Mouse (Mus musculus) spleen, postnatal 36 days (tissue): ENCODE results near the gene Rlbp1.

Experiments used
- DNase-seq, 2 experiments: peaks; one replicate each; pipeline ENCODE4 v3.0.0; 2022; ENCODE audit warnings: low spot score in 2 of 2, mixed read lengths in 1 of 2

Gene Rlbp1

DNA sequence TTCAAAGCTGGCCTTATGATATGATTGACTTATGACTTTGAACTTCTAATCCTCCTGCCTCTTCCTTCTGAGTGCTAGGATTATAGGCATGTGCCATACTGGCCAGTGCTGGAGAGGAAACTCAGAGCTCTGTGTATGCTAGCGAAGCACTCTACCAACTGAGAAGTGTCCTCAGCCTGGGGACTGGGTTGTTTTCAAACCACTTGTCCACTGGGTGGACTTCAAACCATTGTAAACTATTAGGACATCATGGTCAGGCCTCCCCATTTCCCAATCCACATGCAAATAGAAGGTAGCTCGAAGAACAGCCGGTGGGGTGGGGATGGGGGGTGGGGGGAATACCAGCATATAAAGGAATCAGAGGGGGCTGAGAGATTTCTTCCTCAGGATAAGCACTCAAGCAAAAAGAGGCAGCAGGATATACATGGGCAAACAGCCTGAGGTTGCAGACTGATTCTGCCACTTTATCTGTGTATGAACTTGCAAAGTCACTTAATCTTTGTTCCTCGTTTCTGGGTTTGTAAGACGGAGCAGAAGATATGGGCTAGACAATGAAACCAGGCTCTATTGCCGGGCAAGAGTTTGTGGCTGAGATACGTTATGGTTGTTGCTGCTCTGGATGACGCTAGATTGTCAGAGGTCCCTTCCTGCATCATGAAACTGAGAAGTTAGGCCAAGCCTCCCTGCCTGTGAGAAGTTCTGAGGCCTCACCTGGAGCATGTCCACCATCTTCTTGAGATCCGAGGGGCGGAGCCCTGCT, 10.2 kb downstream of the Rlbp1 start:
- no peak for DNase-seq

DNA sequence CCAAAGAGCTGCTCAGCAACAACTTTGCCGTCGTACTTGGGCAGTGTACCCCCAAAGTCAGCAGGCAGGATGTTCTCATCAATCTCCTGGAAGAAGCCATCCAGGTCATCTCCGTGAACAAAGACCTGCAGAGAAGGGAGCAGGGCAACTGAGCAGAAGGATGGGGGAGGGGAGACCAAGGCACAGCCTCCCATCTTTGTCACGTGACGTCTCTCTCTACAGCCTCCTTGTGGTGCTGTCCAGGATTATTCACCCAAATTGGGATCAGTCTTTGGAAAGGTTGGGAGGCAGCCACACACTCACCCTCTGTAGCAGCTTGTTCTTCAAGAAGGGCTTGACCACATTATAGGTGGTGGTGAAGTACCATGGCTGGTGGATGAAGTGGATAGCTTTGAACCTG, 11.3 kb downstream of the Rlbp1 start:
- DNase-seq, result no peak

DNA sequence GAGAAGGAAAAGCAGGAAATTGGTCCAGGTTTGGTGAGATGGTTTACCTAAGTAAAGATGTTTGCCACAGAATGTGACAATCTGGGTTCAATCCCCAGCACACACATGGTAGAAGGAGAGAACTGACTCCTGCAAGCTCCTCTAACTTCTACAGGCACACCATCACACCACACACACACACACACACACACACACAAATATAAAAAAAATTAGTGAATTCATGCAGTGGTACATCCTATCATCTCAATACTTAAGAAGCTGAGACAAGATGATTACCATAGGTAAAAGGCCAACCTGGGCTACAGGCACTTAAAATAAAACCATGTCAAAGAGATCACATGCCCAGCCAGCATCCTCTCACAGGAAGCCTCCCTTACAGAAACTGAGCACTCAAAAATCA, 12.8 kb downstream of the Rlbp1 start:
- DNase-seq, result no peak

DNA sequence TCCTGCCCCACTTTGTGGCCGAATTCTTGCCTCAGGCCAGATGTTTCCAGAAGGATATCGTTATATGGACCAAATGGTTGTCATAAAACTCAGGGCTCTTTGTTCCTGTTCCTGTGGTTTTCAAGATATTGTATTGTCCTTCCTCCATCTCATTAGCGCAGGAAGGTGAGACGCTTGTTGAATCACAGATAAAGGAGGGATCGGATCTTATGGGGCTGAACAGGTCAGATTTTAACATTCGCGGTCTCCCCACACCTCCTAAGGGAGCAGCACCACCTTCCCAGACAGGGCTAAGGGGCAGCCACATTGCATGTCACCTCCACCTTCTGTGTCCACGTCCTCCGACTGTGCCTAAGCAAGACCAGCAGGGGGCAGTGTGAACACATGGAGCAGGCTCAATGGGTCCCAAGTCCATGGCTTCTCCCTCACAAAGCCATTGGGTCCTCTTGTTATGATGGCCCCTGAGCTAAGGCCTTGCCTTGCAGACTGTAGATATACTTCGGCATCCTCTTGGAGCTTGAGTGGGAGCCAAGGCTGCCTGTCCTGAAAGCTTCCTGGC, 15.4 kb downstream of the Rlbp1 start:
- DNase-seq, result peak; percentile 61 to 63

DNA sequence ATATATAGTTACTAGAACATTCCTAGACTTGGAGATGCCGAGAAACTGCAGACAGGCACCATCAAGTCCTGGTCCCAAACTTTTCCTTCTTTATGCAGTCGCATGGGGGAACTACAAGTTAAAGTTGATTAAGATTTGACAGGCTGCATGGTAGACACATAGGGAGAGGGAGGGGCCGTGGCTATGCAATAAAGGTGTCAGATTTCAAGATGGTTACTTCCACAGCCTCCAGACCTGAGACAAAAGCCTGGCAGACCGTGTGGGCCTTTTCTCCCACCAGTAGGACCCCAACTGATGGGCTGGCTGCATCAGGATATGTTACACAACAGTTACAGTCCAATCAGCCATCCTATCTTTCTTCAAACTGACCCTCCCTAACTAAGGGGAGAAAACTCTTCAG, 17.4 kb downstream of the Rlbp1 start:
- no peak for DNase-seq

DNA sequence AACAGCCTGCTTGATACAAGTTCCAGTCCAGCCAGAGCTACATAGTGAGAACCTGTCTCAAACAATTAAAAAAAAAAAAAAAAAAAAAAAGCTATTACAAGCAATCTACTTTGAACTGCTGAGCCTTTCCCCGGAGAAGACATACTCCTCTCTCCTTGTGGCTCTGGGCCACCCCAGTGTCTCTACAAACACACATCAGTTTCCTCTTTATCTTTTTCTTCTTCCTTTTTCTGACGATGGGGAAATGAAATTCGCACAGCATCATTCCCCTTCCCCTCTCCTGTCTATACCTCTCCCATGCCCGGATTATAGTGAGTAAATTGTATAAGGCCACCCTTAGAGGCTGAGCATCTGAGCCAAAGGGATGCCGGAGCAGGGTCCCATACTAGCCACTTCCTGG, 18.2 kb downstream of the Rlbp1 start:
- no peak for DNase-seq

DNA sequence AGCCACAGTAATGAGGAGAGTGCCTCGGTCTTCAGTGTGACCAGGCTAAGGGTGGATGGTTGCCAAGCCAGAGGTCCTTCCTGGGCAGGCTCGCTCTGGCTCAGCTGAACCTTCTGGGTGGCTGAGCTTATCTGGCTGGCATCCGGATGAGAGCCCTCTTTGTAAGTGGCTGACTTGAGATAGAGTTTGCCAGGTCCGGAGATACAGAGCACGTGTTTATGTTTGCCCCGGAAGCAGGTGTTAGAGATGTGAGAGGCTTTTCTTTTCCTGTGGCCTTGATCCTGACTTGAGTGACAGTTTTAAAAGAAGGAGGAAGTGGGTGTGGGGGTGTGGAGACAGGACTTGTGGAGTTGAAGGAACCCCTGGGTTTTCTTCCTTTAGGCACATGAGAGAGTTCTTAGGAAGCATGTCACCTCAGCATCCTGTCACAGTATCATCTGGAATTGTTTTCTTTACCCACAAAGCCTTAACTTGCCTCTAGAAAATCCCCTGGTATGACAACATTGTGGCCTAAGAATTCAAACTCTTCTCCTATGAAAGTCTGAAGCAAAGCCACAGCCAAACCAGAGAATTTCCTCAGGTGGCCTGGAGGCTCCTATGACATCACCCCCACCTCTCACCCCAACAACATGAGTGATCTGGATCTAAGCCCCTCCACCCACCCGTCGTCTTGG, 23.3 kb downstream of the Rlbp1 start:
- peak; percentile 17 to 39 for DNase-seq

DNA sequence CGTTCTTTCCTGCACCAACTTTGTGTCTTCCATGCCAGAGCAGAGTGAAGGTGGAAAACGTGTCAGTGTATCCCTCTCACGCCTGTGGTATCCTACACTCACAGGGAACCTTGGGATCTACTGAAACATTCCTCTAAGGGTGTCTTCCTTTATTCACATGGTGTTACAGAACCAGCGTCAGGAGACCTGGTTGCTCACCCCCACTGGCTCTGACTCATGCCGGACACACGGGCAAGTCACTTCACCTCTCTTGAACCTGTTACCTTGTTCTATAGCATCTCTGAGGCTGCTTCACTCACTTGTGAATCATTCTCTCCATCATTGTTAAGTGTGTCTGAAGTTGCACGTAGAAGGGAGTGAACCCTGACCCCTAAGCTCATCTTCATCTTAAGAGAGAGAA, 24.0 kb downstream of the Rlbp1 start:
- no peak for DNase-seq

DNA sequence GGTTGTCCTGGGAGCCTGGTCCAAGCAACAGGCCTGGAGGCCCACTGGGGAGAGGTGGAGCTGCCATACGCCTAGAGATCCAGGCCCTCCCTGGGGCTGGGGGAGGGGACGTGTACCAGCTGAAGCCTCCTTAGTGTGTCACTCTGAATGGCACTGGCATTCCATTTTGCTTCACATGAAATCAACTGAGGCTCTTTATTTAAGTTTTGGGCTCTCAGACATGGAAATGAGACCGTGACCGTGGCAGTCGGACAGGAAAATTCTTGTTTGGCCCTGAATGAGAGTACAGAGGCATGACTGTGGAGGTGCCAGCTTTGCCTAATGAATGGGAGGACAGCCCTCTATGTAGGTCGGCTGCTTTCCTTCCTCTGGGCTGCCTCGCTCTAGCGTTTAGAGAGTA, 24.6 kb downstream of the Rlbp1 start:
- DNase-seq, result no peak

DNA sequence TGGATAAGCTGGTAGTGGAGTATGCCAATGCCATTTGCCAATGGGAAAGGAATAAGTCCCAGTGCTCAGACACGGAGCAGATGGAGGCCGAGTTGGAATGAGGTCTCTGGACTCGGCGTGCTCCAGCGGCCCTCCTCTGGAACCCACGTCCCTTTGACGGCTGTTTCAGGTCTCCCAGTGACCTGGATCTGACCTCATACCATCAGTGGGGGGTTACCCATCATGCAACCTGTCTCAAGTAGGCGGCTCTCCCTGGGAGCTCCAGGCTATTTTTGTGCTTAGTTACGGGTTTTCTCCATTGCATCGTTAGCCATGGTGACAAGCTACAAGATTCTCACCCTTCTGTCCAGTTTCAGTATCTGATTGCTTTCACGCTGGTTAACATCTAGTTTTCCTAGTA, 26.8 kb downstream of the Rlbp1 start:
- DNase-seq, result no peak

DNA sequence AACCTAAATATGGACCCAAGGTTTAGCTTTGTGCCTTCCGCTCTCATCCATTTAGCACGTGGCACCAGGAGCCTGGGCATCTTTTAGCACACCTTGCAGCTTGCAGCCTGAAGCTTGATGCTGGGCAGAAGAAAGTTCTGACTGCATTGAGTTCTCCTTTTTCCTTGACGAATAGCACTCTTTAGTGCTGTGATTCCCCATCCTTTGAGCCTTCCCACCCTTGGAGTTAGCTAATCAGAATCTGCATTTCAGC, 27.7 kb downstream of the Rlbp1 start:
- DNase-seq, result no peak

DNA sequence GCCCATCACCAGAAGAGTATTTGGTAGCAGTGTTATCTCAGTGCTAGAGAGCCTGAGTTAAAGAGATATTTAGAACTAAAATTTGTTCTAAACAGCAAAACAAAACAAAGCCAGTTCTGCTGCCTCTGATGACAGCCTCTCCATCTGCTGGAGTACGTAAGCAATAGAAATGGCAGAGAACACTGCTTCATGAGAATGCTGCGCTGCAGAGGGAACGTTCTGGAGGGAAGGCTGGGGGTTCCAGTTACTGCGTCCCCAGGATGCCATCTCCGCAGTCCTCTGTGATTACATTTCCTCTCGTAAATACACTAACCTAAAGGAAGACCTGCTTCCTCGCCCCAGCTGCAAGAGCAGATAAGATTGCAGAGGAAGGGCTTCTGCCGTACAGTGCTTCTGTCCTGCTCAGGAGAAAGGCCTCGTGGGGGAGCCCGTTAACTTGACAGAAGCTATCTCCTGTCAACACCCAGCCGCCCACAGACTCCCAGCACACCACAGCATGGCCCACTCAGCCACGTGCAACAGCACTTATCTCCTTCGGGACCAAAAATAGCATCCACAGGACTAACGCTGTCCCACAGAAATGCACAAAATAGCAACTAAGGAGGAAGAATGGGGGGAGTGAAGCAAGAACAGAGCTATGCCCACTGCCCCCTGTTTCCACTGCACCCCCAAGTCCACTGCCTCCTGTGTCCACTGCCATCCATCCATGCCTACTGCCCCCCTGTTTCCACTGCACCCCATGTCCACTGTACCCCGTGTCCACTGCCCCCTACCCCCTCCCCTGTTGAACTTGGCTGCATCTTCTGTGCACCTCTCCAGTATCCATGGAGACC, 28.3 kb downstream of the Rlbp1 start:
- peak; percentile 10 to 11 for DNase-seq

DNA sequence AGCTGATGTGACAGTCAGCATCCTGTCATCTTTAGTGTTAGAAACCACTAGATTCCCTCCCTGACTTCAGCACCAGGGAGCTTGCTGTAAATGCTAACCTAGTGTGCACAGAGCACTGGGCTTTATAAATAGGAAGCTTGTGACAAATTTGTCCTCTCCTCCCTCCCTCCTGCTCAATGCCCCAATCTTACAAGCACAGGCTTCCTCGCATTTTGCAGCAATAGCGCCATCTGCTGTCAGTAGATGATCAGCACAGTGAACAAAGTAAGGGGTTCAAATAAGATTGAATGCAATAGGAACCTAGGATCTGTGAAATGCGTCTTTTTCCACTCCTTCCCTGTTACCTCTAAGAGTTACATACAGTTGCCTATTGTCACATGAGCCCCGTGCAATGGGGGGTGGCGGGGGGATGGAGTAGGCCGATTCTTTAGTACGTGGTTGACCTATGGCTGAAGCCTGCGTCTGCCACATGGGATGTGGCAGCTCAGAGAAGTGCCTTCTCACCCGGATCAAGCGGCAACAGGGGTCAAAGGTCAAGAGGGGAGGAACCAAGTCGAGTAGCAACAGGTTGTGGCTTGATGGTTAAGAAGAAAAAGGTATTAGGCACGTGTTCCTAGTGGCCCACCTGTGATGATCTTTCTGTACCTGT, 37.0 kb downstream of the Rlbp1 start:
- peak; percentile 49 to 54 for DNase-seq

DNA sequence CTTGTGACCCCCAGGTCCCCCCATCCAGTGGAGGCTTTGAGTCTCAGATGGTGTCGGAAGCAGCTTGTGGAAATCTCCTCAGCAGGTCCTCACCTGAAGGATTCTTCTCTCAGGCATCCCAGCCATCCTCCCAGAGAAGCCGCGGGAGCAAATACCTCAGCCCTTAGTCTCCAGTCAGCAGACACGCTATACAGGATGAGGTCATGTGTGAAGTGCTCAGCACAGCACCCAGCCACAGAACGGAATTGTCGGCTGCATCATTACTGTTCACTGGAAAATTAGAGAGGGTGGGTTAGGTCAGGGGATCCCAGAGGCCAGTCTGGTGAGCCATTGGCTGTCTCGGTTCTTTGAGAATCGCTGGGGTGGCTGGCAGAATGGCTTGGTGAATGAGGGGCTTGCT, 38.0 kb downstream of the Rlbp1 start:
- DNase-seq, result no peak

DNA sequence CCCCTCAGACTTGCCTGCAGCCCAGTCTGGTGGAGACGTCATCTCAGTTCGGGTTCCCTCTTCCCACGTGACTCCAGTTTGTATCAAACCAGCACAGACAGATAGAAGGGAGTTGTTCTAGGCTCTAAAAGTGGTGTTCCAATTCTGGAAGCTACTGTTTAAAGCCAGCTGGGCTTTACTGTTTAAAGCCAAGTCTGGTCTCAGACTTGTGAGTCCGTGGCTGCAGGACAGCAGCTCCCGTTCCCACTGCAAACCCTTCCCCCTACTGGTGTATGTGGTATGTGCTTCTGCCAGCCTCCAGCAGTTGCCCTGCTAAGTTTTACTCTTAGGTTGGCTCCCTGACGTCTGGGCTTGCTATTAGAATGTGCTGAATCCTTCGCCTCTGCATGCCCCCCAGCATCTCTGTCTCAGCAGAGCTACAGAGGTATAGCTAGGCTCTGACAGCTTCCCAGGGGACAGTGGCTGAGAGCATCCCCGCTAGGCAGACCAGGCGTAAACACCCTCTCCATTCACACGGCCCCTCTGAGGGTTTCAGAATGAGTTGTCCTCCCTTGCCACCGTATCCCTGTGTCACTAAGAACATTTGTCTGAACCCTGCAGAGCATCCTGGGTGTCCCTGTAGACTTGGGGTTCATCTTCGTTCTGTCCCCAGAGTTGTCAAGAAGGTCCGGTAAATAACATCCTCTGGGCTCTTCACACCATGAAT, 39.6 kb downstream of the Rlbp1 start:
- no peak for DNase-seq

DNA sequence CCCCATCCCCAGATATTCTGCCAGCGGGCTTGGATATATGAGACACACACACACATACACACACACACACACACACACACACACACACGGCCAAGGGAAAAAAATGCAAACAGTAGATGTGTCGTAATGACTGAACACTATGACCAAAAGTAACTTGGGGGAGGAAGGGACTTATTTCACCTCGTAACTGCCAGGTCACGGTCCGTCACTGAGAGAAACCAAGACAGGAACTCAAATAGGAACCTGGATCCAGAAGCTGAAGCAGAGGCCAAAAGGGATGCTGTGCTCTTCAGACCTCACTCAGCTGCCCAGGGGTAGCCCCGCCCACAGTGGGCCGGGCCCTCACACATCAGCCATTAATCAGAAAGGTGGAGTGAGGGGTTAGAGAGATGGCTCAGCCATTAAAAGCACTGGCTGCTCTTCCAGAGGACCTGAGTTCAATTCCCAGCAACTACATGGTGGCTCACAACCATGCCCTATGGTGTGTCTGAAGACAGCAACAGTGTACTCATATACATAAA, 40.2 kb downstream of the Rlbp1 start:
- DNase-seq, result no peak

DNA sequence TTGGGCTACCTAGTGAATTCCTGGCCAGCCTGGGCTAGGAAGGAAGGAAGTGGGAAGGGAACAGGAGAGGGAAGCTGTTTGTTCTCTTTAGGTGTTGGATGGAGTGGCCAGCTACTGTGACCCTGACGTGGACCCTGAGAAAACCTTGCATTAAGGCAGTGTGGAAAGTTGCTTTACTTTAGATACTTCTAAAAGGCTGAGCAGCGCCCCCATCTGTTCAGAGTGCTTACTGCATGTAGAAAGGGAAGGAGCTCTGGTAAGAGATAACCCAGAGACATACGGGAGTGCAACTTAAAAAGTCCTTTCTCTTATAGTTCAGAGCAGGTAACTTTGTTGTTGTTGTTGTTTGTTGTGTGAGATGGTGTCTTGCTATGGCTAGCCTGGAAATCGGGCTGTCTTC, 40.9 kb downstream of the Rlbp1 start:
- DNase-seq, result peak in 1 of 2 experiments; percentile 28

DNA sequence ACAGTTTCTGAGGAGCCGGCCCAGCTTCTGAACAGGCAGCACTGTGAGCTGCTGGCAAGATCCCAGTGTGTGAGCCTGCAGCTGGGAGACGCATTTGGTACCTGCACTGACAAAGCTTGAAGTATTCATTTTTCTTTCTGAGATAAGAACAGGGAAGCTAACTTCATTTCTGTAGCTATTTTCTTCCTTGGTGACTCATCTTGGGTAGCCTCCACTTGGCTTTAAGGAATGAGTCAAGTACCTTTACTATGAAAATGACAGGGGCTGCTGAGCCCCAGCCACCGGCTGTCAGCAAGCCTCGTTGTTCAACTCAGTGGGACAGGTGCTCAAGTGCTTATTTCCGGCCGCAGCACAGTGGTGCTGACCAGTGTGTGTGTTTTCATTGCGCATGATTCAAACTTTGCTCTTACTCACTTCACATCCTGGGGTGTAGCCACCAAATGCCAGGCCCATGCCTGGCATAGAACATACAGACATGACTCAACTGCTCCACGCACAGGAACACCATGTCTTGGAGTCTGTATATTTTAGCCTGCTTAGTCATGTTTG, 50.4 kb downstream of the Rlbp1 start:
- no peak for DNase-seq

DNA sequence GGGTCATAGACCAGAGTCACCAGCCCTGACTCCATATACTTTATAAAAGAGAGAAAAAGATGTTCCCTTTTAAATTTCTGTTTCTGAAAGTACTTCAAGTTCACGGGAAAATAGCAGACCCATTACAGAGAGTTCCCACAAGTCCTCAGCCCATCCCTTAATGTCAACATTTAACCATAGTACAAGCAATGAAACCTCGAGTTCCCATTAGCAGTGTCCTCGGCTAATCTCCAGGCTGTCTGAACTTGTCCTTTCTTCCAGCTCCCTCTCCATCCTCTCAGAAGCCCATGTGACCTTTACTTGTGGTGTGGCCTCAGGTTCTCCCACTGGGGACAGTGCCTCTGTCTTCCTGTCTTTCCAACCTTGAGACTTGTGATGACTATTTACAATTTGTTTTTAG, 53.4 kb downstream of the Rlbp1 start:
- DNase-seq, result no peak

DNA sequence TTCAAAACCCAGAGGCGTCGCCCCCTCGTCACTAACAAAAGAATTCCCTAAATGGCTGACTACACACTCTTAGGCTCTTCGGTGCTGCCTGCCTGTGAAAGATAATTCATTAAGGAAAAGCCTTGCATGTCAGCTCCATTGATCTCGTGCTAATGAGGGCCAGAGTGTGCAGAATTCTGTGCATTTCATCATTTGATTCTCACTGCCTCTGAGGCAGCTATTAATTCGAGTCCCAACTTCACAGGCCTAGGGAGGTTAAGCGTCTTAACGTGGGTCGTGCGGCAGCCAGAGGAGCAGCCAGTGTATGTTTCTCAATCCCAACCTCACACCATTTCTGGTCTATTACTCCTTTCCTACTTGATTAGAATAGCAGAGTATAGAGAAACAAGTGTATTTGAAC, 55.7 kb downstream of the Rlbp1 start:
- DNase-seq, result no peak

DNA sequence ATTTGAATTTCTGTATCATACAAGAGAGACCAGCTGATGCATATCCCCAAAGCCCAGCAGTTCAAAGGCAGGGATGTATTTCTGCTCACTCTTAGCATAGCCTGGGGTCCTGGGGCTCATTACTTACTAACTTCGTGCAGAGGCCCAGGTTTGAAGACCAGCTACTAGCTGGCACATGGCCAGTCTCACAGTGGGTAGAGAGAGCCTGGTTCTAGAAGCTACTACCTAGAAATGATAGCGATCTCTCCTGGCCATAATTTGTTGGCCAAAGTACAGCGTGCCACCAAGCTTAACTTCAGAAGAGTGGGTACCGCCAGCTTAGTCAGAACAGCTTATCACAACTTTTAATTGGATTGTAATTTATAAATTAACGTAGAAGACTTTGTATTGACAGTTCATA, 58.1 kb downstream of the Rlbp1 start:
- no peak for DNase-seq
